Mouse (Mus musculus): ENCODE results near the gene Mta2.
"Not testable (repeated sequence)": the region's sequence is repeated elsewhere in the genome, so short reads cannot be mapped to it uniquely, and the experiment has no call there.

The Mta2 gene

GRCm38 (mm10) chr19:8941515-8942217 lies at the start of gene Mta2:
Gene Mta2, plus strand, starts transcription at chr19:8941875.
- DNase-seq: peak; percentile 99

DNA sequence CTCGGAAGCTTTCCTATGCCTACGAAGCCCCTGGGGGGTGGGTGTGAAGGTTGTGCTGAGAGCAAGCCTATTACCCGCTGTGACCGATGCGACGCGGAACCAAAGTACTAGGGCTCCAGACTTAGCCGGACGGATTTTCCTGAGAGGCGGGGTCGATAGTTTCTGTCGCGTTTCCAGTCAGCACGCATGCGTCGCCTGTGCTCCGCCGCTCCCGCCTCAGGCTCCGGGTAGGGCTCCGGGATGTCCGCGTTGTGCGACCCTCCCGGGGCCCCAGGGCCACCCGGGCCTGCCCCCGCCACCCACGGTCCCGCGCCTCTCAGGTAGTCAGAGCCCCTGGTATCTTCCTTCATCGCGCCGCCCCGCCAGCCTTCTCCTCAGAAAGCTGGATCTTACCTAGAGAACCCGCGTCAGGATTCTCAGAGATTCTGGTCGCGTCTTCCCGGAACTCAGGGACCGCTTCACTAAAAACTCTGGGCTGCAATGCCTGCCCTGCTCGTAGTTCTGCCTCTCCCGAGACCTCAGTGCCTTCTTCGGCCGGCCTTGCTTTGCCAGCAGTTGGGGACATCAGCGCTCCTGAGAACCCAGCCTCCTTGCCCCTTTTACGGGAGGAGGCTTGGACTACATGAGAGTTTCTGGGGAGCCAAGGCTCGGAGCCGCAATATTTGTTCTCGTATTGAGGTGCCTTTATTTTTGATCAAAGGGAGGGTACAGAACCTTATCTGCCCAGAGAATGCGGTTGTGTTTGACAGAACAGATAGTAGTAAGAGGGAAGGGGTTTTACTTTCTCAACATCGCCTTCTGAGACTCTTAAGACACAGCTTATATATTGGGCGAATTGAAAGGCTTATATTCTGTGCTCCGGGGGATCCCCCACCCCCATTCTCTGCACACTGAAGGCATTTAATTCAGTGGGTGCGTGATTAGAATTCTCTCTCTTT lies 48.6 kb upstream of the Mta2 start, which contains the start of gene Ints5:
Gene Ints5 (plus strand): TSS at position 177 of the 938 bp plus-strand sequence.
- DNase-seq: peak; percentile 88

- DNase-seq: no peak
Measured at GRCm38 (mm10) chr19:8895397-8895960, 46.2 kb upstream of the Mta2 start.

DNA sequence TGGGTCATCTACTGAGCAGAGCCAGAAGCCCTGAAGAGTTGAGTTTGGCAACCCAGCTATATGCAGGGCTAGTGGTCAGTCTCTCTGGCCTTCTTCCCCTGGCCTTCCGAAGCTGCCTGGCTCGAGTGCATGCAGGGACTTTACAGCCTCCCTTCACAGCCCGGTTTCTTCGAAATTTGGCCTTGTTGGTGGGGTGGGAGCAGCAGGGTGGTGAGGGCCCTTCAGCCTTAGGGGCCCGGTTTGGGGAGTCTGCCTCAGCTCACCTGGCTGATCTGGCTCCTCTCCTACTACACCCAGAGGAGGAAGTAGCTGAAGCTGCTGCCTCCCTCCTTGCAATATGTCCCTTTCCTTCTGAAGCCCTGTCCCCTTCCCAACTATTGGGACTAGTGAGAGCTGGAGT lies 45.4 kb upstream of the Mta2 start:
- DNase-seq: not testable (repeated sequence)

DNA sequence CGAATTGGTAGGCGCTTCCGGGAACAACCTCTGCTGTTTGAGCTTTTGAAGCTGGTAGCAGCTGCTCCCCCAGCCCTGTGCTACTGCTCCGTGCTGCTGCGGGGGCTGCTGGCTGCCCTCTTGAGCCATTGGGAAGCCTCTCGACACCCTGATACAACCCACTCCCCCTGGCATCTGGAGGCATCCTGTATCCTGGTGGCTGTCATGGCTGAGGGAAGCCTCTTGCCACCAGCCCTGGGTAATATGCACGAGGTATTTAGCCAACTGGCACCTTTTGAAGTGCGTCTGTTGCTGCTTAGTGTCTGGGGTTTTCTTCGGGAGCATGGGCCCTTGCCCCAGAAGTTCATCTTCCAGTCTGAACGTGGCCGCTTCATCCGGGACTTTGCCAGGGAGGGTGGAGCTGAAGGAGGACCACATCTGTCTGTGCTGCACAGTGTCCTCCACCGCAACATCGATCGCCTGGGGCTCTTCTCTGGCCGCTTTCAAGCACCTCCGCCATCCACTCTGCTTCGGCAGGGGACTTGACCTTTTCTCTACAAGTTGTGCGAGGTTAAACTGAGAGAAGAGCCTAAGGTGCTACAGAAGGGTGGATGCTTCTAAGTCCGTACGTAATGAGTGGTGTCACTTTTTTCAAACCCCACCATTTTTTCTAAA lies 44.3 kb upstream of the Mta2 start:
- DNase-seq: peak; percentile 37

GRCm38 (mm10) chr19:8897865-8898495 lies 43.7 kb upstream of the Mta2 start, which contains the start of gene Ganab:
Gene Ganab, plus strand, starts transcription at chr19:8898071.
- DNase-seq: peak; percentile 96

DNA sequence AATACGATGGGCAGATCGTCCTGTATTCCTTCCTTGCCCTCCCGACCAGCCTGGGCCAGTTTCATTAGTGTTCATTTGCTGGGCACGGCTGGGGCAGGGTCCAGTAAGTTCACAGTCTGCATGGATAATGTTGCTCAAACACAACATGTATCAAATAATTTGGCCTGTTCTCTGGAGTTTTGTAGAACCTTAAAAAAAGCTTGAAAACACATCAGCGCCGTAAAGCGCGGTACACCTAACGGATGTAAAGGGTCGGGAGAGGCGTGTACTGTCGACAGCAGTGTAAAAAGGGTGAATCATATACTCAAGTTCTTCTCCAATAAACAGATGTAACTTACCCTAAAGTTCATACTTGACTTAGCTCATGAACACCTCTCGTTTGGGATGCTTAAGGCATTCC lies 43.1 kb upstream of the Mta2 start:
- DNase-seq: peak; percentile 31

DNA sequence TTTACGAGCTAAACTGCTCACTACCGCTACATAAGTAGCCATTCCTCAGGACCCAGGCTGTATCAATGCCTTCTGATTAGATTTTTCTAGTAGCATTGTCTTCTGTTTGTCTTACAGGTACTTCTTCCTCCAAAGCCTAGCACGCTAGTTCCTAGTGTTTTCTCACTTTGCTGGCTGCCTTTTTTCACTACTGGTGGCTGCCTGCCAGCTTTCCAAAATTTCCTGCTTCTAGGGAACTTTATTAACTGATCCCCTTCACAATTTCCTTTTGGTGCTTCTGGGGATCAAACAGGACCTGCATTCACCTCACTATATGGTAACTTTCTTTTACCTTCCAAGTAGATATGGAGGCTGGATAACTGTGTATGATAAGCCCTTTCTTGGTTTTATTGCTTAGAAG lies 42.6 kb upstream of the Mta2 start:
- no peak for DNase-seq

DNA sequence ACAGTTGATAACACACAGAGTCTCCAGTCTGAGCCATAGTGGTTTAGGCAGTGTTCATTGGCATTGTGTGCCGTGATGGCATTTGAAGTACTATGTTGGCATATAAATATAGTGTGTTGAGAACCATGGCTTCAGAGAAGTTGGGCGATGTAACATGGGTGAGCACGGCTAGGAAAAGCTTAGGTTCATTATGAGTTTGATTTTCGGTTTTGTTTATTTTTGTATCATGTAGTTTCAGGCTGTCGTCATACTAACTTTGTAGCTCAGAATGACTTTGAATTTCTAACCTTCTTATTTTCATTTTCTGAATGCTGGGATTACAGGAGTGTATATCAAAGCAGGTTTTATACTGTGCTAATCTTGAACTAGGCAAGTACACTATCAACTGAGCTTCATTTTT lies 38.3 kb upstream of the Mta2 start:
- no peak for DNase-seq

GRCm38 (mm10) chr19:8908531-8908930 lies 33.1 kb upstream of the Mta2 start:
- DNase-seq: no peak

DNA sequence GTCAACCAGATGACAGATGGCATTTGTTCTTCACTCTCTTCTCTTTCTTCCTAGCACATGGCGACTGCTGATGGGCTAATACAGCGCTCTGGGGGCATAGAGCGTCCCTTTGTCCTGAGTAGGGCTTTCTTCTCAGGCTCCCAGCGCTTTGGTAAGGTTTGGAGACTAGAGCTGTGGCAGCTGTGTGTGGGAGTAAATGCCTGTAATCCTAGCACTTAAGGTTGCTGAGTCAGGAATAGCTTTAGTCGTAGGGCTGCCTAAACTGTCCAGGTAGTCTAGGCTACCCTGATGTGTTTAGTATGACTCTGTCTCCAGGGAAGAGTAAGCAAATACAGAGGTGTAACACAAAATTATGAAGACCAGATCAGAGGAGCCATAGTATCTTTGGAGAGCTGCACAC lies 29.9 kb upstream of the Mta2 start:
- DNase-seq: no peak

DNA sequence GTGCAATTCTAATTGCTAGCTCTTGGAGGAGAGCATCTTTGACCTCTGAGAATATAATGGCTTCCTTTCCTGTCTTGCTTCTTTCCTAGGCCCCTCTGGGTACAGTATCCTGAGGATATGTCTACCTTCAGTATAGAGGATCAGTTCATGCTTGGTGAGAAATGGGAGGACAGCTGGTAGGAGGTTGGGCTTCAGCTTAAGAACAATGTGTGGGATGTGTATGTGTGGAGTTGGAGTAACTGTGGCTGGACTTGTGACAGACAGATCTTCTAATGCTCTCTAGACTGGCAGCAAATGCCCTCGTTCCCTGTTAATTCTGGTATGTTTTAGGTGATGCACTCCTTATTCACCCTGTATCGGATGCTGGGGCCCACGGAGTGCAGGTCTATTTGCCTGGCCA lies 27.5 kb upstream of the Mta2 start:
- no peak for DNase-seq

DNA sequence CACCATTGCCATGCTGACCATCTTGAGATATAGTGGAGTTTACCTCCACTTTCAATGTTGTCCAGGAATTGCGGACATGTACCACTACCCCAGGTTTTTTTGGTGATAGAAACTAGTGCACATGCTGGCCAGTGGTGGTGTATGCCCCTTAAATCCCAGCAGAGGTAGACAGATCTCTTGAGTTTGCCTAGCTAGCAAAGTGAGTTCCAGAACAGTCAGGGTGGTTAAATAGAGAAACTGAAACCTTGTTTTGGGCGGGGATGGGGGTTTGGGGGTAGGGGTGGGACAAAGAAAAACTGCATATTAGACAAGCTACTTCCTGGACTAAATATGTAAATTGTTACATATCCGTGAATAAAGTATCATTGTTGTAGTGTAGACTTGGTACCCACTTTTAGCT lies 22.7 kb upstream of the Mta2 start:
- DNase-seq: no peak

DNA sequence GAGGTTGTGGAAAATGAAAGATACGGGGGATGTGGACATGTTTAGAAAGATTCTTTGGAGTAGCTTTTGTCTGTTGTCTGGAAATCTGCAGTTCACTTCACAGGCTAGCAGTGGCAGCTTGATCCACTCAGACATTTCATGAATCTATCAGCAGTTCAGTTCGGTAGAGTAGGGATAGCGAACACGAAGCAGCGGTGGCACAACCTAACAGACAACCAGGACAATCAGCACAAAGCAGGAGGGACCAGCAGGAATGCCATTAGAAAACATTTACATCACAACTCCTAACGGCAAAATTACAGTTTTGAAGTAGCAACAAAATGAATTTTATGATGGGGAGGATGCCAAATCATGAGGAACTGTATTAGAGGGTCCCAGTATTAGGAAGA lies 22.0 kb upstream of the Mta2 start:
- DNase-seq: no peak

GRCm38 (mm10) chr19:8920073-8920736 lies 21.5 kb upstream of the Mta2 start, which contains the start of gene B3gat3:
Gene B3gat3, plus strand, starts transcription at chr19:8920374.
- DNase-seq: peak; percentile 85

DNA sequence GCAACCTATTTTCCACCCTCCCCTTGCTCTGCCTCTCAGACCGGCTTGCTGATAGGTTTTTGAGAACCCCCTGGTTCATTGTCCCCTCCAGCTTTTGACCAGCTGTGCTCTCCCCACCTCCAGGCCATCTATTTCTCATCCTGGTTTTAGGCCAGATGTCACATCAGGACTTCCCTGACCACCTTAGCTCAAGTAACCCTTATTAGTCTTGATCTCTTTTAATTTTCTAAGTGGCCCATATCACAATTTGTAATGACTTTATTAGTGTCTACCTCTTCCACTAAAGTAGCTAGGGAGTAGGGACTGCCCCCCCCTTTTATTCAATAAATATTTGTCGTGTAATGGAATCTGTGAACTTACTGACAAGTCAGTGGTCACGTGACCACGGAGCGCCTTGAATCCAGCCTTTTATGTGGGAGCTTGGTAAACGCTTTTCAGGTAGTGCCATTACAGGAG lies 20.8 kb upstream of the Mta2 start:
- peak; percentile 39 for DNase-seq

- no peak for DNase-seq
Measured at GRCm38 (mm10) chr19:8921741-8922140, 19.9 kb upstream of the Mta2 start.

DNA sequence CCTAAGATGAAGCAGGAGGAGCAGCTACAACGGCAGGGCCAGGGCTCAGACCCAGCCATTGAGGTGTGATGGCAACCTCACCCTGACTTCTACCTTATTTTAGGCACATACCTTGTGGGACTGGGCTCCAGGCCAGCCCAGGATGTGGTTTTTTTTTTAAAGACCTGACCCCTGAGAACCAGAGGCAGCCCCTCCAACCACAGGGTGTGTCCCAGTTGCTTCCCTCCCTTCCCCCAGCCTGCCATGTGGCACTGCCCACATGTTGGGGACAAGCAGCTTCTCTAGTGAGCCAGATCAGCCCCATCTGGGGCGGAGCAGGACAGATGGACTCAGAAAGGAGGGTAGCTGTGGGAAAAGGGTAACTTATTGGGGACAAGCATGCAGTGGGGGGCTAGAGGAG lies 14.9 kb upstream of the Mta2 start:
- DNase-seq: no peak

GRCm38 (mm10) chr19:8927891-8928525 lies 13.7 kb upstream of the Mta2 start:
- no peak for DNase-seq

GRCm38 (mm10) chr19:8928689-8929223 lies 12.9 kb upstream of the Mta2 start:
- no peak for DNase-seq
